Mouse (Mus musculus) heart, adult 2 months (tissue): ENCODE measurements around the gene Ovol3.

ENCODE experiments used
- CTCF ChIP-seq: fragments of 200-600 bp; IDR thresholded peaks from 2 replicates; pipeline ENCODE4 v1.8.1; 2022; ENCODE audit warnings: antibody characterized with exemption, mild to moderate bottlenecking, moderate library complexity
- POLR2A ChIP-seq: fragments of 200-500 bp; IDR thresholded peaks from 2 replicates; pipeline ENCODE4 v1.6.1; 2011; ENCODE audit warnings: mild to moderate bottlenecking, low read depth, low read length, control low read depth; ENCODE audit not compliant: insufficient read depth

GRCm38 (mm10) chr7:30199498-30200139, 35.9 kb downstream of the Ovol3 start:
- TF ChIP-seq CTCF (no peak), POLR2A (no peak)
